Mouse (Mus musculus) heart, postnatal 0 days (tissue): Measurements from ENCODE around the gene Rapgef1.

Experiments
- CTCF ChIP-seq: IDR thresholded peaks from 2 replicates; pipeline ENCODE4 v1.5.1; 2016; ENCODE audit warnings: antibody characterized with exemption, control low read depth, low read depth
- EP300 ChIP-seq: IDR thresholded peaks from 2 replicates; pipeline ENCODE4 v1.6.1; 2016; ENCODE audit warnings: antibody characterized with exemption, low read depth

DNA sequence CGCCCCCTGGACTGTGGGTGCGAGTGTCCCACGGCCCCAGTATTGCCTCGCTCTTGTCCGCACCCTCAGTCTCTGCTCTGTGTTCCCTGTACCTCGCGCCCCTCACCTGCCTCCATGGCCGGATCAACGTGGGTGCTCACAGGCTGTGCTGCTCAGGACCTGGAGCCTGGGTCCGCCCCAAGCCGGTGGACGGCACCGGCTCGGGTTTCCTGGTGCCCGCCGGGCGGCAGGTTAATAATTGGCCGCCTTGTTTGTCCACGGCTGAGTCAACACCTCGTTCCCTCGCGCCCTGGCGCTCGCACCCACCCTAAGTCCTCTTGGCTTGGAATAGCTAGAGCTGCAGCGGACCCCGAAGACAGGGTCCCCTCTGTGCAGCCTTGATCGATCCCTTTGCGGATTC, 132.0 kb downstream of the Rapgef1 start, which contains the start of gene Gm13420:
- no peak for TF ChIP-seq CTCF
- TF ChIP-seq EP300: no peak
